Mouse (Mus musculus) splenic B cell, adult 2 months (primary cell): ENCODE results near the gene Tnfrsf9.
"Not testable (repeated sequence)": the region's sequence is repeated elsewhere in the genome, so short reads cannot be mapped to it uniquely, and the experiment has no call there.

ENCODE experiments used
- DNase-seq: peaks from one replicate; pipeline ENCODE4 v3.0.0-alpha.2; 2011; ENCODE audit warnings: low read depth, low spot score
- H3K27me3 ChIP-seq: 2 replicates; pipeline ENCODE4 v1.6.1; 2012; ENCODE audit warnings: mild to moderate bottlenecking, low read length, moderate library complexity, mixed read lengths; ENCODE audit not compliant: control insufficient read depth, poor library complexity, insufficient read depth, severe bottlenecking
- H3K36me3 ChIP-seq: 2 replicates; pipeline ENCODE4 v1.6.1; 2012; ENCODE audit warnings: mild to moderate bottlenecking, low read length, moderate library complexity, mixed read lengths; ENCODE audit not compliant: control insufficient read depth, poor library complexity, insufficient read depth, severe bottlenecking

Gene Tnfrsf9

GRCm38 (mm10) chr4:150914290-150914733 lies at the start of gene Tnfrsf9, which contains the start of gene Park7:
Gene Tnfrsf9 (plus strand): TSS chr4:150914562.
Gene Park7 (minus strand): TSS chr4:150914437.
- Histone ChIP-seq H3K27me3 (no peaks in the 10 kb centered on the region), H3K36me3 (no peaks in the 10 kb centered on the region)
- peak; percentile 98 for DNase-seq

GRCm38 (mm10) chr4:150865371-150865770 lies 49.0 kb upstream of the Tnfrsf9 start:
- DNase-seq: peak; percentile 38

GRCm38 (mm10) chr4:150866069-150866468 lies 48.3 kb upstream of the Tnfrsf9 start:
- no peaks in the 10 kb centered on the region for H3K27me3 ChIP-seq
- no peaks in the 10 kb centered on the region; the same call in 1 of the 2 replicates for H3K36me3 ChIP-seq
- DNase-seq: no peak

More at GRCm38 (mm10) chr4:150865371-150865770, 49.0 kb upstream of the Tnfrsf9 start:
- no peaks in the 10 kb centered on the region for H3K27me3 ChIP-seq
- no peaks in the 10 kb centered on the region; the same call in 1 of the 2 replicates for H3K36me3 ChIP-seq

GRCm38 (mm10) chr4:150866494-150866893 lies 47.9 kb upstream of the Tnfrsf9 start:
- DNase-seq: no peak

DNA sequence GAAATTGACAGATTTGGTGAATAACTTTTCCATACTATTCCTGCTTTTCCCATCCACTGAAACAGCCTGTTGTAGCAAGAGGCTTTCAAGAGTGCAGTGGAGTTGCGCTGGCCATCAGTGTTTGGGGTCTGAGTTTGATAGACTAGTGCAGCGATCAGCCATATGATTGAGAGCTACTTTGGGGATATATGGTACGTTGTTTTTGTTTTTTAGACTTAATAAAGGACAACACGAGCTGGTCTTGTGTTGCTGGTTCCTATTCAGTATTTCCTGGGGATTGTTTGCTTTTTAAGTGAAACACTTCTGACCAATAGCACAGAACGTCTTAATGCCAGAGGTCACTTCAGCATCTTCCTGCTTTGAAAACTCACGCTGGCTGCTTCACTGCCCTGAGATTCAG lies 46.2 kb upstream of the Tnfrsf9 start:
- no peak for DNase-seq
- H3K27me3 ChIP-seq: no peaks in the 10 kb centered on the region

More at GRCm38 (mm10) chr4:150866494-150866893, 47.9 kb upstream of the Tnfrsf9 start:
- Histone ChIP-seq H3K27me3 (no peaks in the 10 kb centered on the region), H3K36me3 (no peaks in the 10 kb centered on the region; the same call in 1 of the 2 replicates)

GRCm38 (mm10) chr4:150868859-150869258 lies 45.5 kb upstream of the Tnfrsf9 start:
- no peaks in the 10 kb centered on the region for H3K27me3 ChIP-seq
- no peak for DNase-seq
- no peaks in the 10 kb centered on the region; the same call in 1 of the 2 replicates for H3K36me3 ChIP-seq

More for the DNA sequence above, 46.2 kb upstream of the Tnfrsf9 start:
- H3K36me3 ChIP-seq: no peaks in the 10 kb centered on the region; the same call in 1 of the 2 replicates

DNA sequence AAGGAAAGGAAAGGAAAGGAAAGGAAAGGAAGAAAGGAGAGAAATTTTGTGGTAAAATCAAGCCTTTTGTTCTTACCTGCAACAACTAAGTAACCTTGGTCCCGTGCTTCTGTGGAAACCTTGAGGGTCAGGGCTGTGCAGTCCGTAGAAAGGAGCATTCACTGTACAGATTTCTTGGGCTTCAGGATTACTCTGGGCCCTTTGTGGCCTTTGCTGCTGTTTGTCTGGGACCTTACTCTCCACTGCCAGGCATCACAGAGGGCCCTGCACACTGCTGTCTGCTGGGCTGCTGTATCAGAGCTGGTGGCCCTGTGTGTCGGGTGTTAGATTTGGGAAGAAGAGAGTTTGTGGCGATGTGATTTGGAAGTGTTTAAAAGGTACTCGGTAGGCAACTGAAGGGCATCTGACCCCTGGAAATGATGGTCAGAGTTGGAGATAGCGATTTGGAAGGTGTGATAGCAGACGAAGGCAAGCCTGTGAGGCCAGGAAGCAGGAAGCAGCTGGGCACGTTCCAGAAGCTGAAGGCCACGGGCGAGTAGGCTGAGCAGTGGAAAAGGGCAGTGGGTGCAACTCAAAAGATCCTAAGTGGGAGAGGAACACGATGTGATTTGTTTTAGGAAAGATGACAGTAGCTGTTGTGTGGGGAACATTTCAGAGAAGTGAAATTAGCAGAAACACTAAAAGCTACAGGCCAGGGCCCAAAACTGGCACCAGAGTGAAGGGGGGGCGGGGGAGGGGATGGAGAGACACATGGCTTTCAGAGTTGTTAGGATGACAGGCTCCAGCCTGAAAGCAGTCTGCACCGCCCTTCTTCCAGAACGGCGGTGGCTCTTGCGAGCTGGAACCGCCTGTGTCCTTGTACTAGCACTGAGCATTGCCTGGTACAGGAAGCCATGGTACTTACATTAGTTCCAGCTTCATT lies 44.8 kb upstream of the Tnfrsf9 start:
- Histone ChIP-seq H3K27me3 (no peaks in the 10 kb centered on the region), H3K36me3 (no peaks in the 10 kb centered on the region; the same call in 1 of the 2 replicates)
- DNase-seq: no peak

- Histone ChIP-seq H3K36me3 (no peaks in the 10 kb centered on the region; the same call in 1 of the 2 replicates), H3K27me3 (no peaks in the 10 kb centered on the region)
- no peak for DNase-seq
These were observed 43.4 kb upstream of the Tnfrsf9 start for GRCm38 (mm10) chr4:150870963-150871391.

DNA sequence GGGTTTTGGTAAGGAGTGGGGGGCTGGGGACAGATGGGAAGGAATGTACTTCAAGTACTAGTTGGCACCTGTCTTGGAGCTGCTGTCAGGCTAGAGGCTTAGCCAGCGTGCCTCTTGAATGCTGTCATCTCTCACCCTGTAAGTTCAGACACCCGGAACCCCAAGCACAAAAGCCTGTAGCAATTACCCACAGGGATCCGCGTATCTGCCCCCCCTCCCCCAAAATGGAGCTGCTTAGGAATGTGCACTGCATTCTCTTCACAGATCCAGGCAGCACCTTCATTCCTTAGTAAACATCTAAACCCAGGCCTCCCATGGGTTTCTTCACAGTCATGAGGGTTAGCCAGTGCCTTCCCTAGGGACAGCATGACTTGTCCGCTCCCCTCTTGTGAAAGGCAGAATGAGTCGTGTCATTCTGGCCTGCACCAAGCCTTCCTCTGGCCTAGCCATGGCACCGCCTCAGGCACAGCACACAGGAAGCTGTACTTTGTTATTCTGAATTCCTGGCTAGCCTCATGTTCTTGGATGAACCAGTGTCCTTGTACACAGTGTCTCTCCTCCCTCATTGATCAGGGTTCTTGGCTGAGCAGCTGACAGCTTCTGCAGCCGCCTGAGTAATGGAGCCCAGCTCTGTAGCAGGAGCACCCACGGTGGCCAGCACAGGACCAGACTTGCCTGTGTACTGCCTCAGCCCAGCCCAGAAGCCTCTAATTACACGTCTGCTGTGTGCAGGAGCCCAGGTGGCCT lies 42.8 kb upstream of the Tnfrsf9 start:
- DNase-seq: no peak

GRCm38 (mm10) chr4:150872139-150872651 lies 42.2 kb upstream of the Tnfrsf9 start:
- Histone ChIP-seq H3K36me3 (no peaks in the 10 kb centered on the region; the same call in 1 of the 2 replicates), H3K27me3 (no peaks in the 10 kb centered on the region)
- DNase-seq: no peak

More for the DNA sequence above, 42.8 kb upstream of the Tnfrsf9 start:
- Histone ChIP-seq H3K27me3 (no peaks in the 10 kb centered on the region), H3K36me3 (no peaks in the 10 kb centered on the region; the same call in 1 of the 2 replicates)

DNA sequence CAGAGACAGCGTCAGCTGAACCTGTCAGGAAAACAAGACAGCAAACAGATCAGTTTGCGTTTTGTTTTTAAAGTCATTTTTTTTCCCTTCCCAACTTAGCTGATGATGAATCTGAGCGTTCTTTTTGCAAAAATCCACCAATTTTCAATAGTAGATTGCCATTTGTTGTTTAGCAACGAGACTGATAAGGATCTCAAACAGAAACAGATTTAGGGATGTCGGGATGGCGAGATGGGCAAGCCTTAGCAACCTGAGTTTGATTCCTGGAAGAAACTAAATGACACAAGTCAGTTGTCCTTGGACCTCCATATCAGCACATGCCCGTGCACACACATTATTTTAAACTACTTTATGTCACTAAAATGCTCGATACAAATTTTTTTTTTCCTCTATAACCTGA lies 41.7 kb upstream of the Tnfrsf9 start:
- H3K36me3 ChIP-seq: no peaks in the 10 kb centered on the region
- H3K27me3 ChIP-seq: no peaks in the 10 kb centered on the region
- DNase-seq: no peak

GRCm38 (mm10) chr4:150874416-150874815 lies 39.9 kb upstream of the Tnfrsf9 start:
- not testable (repeated sequence) for H3K27me3 ChIP-seq, H3K36me3 ChIP-seq
- peak; percentile 59 for DNase-seq

GRCm38 (mm10) chr4:150875393-150875792 lies 39.0 kb upstream of the Tnfrsf9 start:
- DNase-seq: no peak
- no peaks in the 10 kb centered on the region for H3K27me3 ChIP-seq
- no peaks in the 10 kb centered on the region for H3K36me3 ChIP-seq

DNA sequence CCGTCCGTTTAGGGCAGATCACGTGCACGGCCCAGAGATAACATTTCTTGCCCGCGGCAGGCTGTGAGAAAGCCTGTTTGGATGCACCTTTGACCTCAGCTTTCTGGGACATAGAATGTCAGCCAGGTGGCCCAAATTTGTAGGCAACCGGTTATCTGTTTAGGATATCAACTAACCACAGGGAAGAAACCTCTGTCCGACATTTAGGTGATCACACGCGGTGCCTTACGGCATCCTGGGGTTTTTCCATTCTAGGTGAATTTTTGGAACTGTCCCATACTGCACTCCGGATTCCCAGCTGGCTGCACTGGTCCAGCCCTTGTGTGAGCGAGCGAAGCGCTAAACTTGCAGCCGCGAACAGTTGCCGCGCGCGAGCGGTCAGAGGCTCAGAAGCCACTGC lies 34.7 kb upstream of the Tnfrsf9 start:
- Histone ChIP-seq H3K27me3 (no peaks in the 10 kb centered on the region), H3K36me3 (no peaks in the 10 kb centered on the region)
- no peak for DNase-seq
